Mouse (Mus musculus) ovary, postnatal 14 days (tissue): ENCODE data around the gene Tomm7.
"Not testable (repeated sequence)": the region's sequence is repeated elsewhere in the genome, so short reads cannot be mapped to it uniquely, and the experiment has no call there.

ENCODE experiments used
- DNase-seq: peaks from one replicate; pipeline ENCODE4 v3.0.0; 2022; ENCODE audit warnings: low spot score

Tomm7 gene

DNA sequence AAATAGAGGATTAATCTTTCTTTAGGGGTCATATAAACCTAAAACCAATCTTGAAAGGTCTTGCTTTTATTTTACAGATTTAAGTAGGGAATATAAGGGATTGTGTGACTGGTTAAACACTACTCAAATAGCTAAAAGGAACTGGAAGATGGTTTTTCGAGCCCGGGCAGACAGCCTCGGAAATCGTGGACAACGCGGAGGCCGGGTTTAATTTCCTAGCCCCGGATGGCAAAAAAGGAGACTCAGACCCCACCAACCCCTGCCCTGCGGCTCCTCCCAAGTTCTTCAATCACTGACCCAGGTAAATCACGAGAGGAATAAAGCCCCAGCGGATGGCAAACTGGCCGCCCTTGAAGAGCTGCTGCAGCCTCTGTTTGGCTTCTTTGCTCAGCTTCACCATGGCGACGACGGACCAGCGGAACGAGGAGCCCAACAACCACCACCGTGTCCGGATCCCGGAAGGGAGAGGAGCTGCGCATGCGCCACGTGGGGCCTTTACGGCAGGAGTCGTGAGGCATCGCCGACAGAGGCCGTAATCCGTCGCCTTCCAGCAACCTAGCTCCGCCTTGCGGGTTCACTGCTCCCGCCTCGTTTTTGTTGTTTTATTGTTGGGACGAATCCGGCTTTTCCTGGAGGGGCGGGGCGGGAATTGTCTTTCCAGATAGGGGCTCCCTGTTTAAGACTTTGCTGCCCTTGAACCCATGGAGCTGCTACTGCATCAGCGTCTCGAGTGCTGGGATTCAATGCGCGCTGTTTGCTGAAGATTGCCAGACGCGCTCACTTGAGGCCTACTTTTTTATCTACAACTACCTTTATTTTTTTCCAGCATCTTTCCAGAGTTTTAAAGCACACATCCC is at the start of gene Tomm7:
TSS of gene Tomm7 (minus strand) at position 488 of the 857 bp plus-strand sequence.
- peak; percentile 94 for DNase-seq

- no peak for DNase-seq
Measured at GRCm38 (mm10) chr5:23893156-23893863, 49.3 kb upstream of the Tomm7 start.

DNA sequence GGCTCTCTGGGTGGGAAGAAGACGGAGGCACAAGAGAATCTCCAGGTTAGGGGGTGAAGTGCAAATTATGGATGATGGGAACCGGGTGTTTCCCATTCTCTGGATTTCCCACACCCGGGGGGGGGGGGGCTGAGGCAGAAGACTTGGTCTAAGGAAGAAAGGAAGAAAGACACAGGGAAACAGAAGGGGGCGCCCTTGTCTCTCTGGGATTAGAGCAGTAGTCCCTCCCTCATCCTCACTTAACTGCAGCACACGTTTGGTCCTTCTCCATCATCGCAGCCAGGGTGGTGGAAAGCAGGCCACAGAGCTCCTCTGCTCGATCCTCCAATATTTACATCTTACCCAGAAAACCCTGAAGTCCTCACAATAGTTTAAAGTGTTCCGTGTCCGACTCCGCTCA is 46.8 kb upstream of the Tomm7 start:
- peak; percentile 62 for DNase-seq

DNA sequence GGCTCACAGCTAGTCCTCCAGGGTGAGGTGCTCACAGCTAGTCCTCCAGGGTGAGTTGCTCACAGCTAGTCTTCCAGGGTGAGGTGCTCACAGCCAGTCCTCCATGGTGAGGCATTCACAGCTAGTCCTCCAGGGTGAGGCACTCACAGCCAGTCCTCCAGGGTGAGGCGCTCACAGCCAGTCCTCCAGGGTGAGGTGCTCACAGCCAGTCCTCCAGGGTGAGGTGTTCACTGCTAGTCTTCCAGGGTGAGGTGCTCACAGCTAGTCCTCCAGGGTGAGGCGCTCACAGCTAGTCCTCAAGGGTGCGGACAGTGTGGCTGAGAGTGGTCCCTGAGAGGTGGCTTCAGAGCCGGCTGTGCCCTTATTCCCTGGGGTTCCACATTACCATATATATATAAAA is 45.5 kb upstream of the Tomm7 start:
- no peak for DNase-seq

GRCm38 (mm10) chr5:23887111-23887510 is 43.1 kb upstream of the Tomm7 start:
- no peak for DNase-seq

DNA sequence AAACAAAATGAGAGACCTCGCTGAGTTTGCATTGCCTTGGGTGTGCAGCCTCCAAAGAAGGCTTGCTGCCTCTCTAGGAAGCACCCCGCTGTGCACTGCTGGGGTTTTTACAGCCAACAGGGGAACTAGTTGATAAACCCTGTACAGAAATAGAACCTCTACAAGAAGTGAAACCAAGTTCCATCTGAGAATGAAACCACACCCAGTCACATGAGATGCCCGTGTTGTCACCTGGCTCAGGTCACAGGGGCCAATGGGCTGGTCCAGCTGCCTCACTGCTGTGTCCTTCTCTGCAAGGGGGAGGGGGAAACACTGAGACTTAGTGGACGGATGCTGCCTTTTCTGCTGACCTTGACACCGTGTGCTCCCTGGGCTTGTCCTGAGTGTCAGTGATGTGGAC is 30.5 kb upstream of the Tomm7 start:
- no peak for DNase-seq

DNA sequence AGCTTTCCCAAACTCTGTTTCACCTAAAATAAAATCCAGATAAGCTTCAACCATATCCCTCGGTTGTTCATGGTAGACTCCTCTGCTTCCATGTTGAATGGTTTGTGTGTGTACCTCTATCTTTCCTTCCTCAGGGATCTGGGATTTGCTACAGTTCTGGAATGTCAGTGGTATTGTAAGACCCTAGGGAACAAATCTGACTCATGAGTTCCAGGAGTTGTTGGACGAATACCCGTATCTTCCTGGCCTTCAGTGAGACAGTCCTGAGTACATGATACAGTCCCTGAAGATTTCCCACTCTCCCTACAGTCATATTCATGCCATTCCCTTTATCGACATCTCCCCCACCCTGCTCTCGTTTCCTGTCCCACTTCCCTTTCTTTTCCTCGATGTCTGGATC is 28.6 kb upstream of the Tomm7 start:
- DNase-seq: no peak

GRCm38 (mm10) chr5:23871323-23871722 is 27.4 kb upstream of the Tomm7 start:
- not testable (repeated sequence) for DNase-seq

GRCm38 (mm10) chr5:23865941-23866340 is 22.0 kb upstream of the Tomm7 start:
- DNase-seq: no peak

DNA sequence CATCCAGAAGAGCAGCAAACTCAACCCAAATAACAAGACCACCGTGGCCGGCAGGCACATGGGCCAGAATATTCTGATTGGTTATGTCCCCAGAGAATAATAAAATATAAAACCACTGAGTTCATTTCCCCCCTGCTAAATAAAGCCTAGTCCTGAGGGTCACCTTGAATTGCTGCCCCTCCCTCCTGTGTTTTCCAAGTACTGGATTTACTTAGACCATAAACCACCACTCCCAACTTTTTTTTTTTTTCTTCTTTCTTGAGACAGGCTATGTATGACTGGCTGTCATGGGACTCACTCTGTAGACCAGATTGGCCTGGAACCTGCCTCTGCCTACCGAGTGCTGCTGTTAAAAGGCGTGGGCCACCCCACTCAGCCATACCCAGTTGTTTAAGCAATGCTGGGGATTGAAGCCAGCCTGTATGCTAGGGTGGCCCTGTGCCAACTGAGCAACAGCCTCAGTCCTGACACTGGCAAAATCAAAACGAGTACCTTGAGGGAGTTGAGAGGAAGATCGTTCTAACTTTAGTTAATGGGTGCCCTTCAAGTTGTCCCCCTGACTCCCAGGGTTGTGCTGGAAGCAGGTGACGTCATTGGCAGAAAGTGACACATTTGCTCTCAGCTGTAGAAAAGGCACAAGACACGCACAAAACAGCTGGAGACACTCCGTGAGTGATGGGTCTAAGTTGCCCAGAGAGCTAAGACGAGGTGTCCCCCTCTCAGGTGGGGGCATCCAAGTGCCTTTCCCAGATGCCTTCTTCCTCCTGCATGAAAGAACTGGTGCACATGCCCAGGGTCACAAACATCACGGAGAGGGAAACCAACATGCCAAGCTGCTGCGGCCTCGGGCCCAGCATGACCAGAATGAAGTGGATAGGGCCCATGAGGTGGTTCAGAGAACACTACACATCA is 20.3 kb upstream of the Tomm7 start:
- DNase-seq: no peak

DNA sequence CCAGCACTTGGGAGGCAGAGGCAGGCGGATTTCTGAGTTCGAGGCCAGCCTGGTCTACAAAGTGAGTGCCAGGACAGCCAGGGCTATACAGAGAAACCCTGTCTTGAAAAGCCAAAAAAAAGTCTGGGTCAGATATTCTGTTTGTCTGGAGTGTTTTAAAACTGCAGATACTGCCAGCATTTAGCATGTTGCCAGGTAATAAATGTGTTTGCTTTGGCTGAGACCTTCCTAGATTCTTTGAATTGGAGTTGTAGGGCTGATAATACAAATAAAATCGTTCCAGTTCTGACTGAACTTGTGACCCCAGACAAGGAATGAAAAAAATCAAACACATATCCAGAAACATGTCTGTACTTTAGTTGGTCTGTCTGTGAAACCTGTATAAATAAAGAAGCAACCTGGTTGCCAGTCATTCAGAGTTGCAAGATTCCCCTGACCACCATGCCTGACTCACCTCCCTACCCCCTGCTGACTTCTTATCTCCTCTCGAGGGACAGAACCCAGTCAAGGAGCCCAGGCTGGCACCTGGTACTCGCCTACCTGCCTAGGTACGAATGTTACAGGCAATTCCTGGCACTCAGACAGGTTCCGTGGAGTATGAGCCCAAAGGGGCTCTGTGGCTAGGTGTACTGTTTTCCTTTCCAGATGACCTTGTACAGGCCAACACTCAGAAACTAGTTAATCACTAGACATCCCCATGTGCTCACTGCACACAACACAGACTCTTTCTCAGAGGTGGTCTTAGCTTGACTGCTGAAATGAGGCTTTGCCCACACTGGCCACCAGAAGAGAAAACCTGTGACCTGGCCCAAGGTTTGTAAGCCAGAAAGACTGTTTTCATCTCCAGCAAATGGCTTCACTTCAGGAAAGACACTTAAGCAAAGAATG is 19.4 kb upstream of the Tomm7 start:
- DNase-seq: no peak

DNA sequence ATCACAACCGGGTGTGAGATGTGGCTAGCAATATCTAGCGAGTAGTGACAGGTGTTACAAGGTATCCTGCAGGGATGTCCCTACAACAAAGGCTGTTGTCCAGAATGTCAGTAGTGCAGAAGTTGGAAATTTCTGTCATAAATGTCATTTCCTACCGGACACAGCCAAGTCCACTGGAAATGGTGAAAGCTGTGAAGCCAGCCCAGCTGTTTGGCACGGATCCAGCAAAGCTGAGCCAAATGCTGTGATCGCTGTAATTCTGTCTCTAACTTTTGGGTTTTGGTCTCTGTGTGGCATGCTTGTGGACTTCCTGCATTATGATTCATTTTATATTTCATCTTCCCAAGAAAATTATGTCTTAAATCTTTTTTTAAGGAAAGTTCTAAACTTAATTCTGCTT is 18.3 kb upstream of the Tomm7 start:
- DNase-seq: peak; percentile 55

DNA sequence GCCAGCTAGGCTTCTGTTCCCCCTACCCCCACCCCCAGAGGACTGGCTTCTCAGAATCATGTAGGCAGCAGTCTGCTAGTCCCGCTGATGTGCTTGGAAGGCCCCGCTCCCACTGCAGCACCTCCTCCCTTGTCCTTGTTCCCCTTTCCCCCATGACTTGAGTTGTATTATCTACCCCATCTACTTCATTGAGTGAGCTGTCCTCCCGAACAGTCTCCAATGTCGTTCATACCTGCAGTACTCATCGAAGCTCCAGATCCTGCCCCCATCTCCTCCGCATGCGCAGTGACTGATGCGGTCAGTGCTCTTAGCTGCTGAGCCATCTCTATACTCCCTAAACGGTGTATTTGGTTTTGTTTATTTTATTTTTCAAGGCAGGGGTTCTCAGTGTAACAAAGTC is 17.8 kb upstream of the Tomm7 start:
- DNase-seq: no peak

DNA sequence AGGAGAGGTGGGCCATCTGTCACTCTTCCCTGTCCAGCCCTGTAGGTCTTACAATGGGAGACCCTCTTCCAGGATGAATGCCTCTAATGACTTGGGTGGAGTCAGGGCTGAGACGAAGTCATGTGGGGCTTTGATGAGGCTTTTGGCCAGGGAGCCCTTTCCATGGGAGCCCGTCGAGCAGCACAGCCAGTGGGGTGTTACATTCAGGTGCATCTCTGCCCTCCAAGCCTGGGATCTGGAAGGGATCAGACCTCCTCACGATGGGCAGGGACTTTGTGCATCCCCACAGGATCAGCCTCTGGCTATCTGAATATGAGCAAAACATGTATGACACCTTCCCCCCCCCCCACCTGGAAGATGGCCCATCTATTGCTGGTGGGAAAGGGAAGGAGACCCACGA is 15.9 kb upstream of the Tomm7 start:
- no peak for DNase-seq

DNA sequence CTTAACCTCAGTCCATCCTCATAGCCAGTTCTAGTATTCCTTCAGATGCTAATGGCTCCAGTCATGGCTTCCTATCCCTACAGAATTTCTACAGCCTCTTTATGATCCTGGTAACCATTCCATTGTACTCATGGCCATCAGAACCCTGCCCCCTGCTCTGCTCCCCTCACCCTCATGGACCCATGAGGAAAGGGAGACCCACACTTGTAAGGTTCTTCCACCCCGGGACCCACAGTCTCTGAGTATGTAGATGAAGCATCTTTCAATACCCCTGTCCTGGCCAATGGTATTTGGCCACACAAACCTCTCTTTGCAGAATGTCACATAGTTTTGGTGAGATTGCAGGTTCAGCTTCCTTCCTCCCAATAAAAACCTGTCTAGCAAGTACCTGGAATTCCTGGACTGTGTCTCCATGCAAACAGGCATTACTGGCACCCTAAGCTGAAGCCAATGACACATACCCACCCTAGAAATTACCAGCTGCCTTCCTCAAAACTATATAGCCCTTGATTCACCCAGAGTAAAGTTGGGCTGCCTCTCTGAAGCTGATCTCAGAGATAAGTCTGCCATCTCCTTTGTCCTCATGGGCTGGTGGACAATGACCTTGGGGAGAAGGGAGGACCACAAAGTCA is 15.2 kb upstream of the Tomm7 start:
- no peak for DNase-seq

DNA sequence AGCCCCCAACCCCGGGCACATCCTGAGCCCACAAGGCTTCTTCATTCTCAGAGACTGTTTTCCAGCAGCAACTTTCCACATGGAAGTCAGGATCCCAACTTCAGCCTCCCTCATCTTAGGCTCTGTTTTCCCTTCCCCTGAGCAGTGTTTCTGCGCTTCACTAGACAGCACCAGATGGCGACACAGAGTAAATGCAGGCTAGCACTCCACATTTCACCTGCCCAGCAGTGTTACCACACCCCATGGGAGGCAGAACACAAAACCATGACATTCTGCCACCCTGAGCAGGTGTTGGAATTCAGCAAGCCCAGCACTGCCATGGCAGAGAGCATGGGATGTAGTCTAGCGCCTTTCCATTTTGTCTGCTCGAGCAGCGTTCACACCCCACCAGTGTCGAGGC is 14.7 kb upstream of the Tomm7 start:
- no peak for DNase-seq

DNA sequence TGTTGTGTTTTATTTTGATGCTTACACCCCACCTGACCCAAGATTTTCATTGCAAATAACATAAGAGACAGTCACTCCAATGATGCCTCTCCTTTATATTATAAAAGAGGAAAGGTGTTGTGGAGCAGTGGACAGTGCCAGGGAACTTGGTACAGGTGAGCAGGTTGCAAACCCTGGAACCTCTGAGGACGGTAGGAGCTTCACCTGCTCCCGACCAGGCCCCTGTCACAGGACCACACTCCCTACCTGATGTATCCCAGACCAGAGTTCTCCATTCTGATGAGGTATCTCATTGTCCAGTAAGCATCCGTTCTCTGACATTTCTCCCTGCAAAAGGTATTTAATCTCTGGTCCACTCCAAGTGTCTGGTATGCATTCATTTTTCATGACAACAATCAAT is 14.0 kb upstream of the Tomm7 start:
- DNase-seq: no peak

GRCm38 (mm10) chr5:23857189-23857588 is 13.2 kb upstream of the Tomm7 start:
- DNase-seq: no peak

DNA sequence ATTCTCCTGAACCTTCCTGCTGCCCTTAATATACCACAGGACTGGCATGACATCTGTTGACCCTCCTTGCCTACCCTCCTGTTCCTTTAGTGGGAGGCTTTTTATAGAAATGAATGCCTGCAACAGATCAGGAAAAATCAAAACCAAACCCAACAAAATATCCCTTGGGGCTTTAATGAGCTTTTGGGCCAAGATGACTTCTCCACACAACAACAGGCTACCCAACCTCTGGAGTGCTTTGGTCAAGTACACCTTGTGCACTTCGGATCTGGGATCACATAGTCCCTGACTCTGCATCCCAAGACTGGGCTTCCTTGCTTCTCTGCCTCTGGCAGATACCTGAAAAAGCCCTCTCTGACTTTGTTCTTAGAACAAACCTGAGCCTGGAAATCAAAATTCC is 12.2 kb upstream of the Tomm7 start:
- no peak for DNase-seq

- DNase-seq: no peak
Measured at GRCm38 (mm10) chr5:23855484-23855883, 11.5 kb upstream of the Tomm7 start.

GRCm38 (mm10) chr5:23852916-23853315 is 9.0 kb upstream of the Tomm7 start:
- not testable (repeated sequence) for DNase-seq
